ENCODE assay signal across 8 mouse cellular contexts in the genomic region with DNA sequence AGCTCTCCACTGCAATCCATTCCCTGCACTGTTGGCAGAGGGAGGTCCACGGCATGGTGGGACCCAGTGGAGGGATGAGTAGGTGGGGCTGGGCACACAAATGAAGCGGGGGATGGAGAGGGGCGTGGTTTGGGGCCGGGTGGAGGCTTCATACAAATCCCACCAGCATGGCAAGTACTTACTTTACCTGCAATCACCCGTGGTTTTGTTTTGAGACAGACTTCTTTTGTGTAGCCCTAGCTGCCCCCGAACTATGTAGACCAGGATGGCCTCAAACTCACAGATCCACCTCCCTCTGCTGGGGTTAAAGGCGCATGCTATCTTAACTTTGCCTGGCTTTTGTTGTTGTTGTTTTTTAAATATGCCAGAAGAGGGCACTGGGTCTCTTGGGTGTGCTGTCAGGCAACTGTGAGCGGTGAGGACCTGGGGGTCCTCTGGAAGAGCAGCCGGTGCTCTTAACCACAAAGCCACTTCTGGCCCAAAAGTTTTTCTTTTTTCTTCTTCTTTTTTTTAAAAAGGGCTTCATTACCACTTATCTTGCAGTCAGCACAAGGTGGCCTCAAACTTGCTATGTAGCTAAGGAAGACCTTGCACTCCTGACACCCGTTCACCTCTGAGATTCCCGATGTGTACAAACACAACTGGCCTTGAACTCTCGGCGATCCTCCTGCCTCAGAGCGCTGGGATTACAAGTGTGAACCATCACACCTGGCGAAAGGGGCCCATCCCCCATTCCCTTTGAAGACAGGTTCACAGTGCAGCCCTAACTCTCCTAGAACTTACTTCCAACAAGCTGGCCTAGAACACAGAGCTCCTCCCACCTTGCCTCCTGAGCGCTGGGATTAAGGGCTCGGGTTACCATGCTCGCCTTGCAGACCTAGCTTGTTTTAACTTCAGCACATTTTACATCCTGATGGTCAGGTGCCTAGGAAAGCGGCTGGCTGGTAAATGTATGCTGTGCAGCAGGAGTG. TPM values are rescaled to one million over a fixed set of nuclear protein-coding genes. Genes with fewer than 3 reads are reported as not detected.
DNase-seq lines count a peak whose midpoint lies in the region; ATAC-seq and TF ChIP-seq lines count a peak whose summit lies in the region.

No protein-coding gene starts in this region.

- no peak overlapping the region for H3K4me3 ChIP-seq in kidney, adult 2 months (ENCODE audit: insufficient read depth, low read depth, low read length)
- H3K4me3 ChIP-seq in cortical plate, adult 2 months (ENCODE audit: insufficient read depth, low read length) = no peak overlapping the region
- peak overlapping the region; percentile 28 for H3K4me3 ChIP-seq in intestine, embryonic 14.5 days (ENCODE audit: low read depth, low read length)
- peak overlapping the region; percentile 2; the same call in 1 of the 2 replicates for H3K4me3 ChIP-seq in neural tube, embryonic 12.5 days

- no peak overlapping the region for H3K27ac ChIP-seq in kidney, adult 2 months (ENCODE audit: insufficient read depth, low read depth, low read length)
- no peak overlapping the region for H3K27ac ChIP-seq in cortical plate, adult 2 months (ENCODE audit: insufficient read depth, low read length)
- H3K27ac ChIP-seq in intestine, embryonic 14.5 days (ENCODE audit: low read depth) = peak overlapping the region; percentile 92
- 0 out of 2 replicates have a peak overlapping the region, but pooled peaks have one; percentile 54 for H3K27ac ChIP-seq in neural tube, embryonic 12.5 days

- H3K36me3 ChIP-seq in kidney, adult 2 months (ENCODE audit: control insufficient read depth, insufficient read depth, low read length) = no peaks in the 10 kb centered on the region
- H3K36me3 ChIP-seq in intestine, embryonic 14.5 days (ENCODE audit: control insufficient read depth, insufficient read depth, low read length) = peaks cover 14% of the 10 kb centered on the region
- H3K36me3 ChIP-seq in neural tube, embryonic 12.5 days = peaks cover 21% of the 10 kb centered on the region

- no peaks in the 10 kb centered on the region for H3K27me3 ChIP-seq in kidney, adult 2 months (replicated peaks; ENCODE audit: control insufficient read depth, insufficient read depth, low read length)
- no peaks in the 10 kb centered on the region for H3K27me3 ChIP-seq in intestine, embryonic 14.5 days (replicated peaks; ENCODE audit: control insufficient read depth, insufficient read depth, low read length)
- no peaks in the 10 kb centered on the region for H3K27me3 ChIP-seq in neural tube, embryonic 12.5 days (replicated peaks)

- WGBS in kidney, adult 2 months = 34% methylated on average over 19 of the region's 19 CpGs
- WGBS in intestine, embryonic 14.5 days = 13% methylated on average over 19 of the region's 19 CpGs
- 14% methylated on average over 19 of the region's 19 CpGs for WGBS in neural tube, embryonic 12.5 days

- no peak for TF ChIP-seq POLR2A in kidney, adult 2 months (IDR thresholded peaks at IDR 0.05; ENCODE audit: low read depth, low read length)
- no peak for TF ChIP-seq POLR2A in cortical plate, adult 2 months (IDR thresholded peaks at IDR 0.05; ENCODE audit: extremely low read depth, insufficient read depth, low read length)

- H3K4me1 ChIP-seq in kidney, adult 2 months (ENCODE audit: control insufficient read depth, insufficient read depth, low read length) = 0 out of 2 replicates have a peak, but pooled peaks cover 4% of the 10 kb centered on the region
- H3K4me1 ChIP-seq in cortical plate, adult 2 months (ENCODE audit: control insufficient read depth, insufficient read depth, low read length) = peaks cover 17% of the 10 kb centered on the region
- peaks cover 48% of the 10 kb centered on the region for H3K4me1 ChIP-seq in intestine, embryonic 14.5 days (replicated peaks; ENCODE audit: control insufficient read depth, insufficient read depth, low read length)
- peaks cover 63% of the 10 kb centered on the region for H3K4me1 ChIP-seq in neural tube, embryonic 12.5 days

- peak overlapping the region; percentile 49 for H3K4me2 ChIP-seq in intestine, embryonic 14.5 days (ENCODE audit: low read length)
- H3K4me2 ChIP-seq in neural tube, embryonic 12.5 days (replicated peaks) = peak overlapping the region; percentile 55

- ATAC-seq in intestine, embryonic 14.5 days (replicated peaks; ENCODE audit: low FRiP score, low TSS enrichment, low read depth) = no peak
- ATAC-seq in neural tube, embryonic 12.5 days (ENCODE audit: low FRiP score, low read depth) = no peak
- no peak for ATAC-seq in megakaryocyte, adult 5-6 weeks (ENCODE audit: poor library complexity, severe bottlenecking)
- no peak for ATAC-seq in monocyte, adult 5-6 weeks (replicated peaks; ENCODE audit: insufficient number of reproducible peaks, low FRiP score, low TSS enrichment, poor library complexity, severe bottlenecking)

- peak; percentile 25; the same call in 1 of the 2 replicates for TF ChIP-seq CTCF in kidney, adult 2 months (conservative IDR thresholded peaks at IDR 0.05; ENCODE audit: insufficient read depth, insufficient read length, low read depth, low read length)
- 0 out of 2 replicates have a peak, but pooled peaks have one; percentile 18 for TF ChIP-seq CTCF in cortical plate, adult 2 months (IDR thresholded peaks at IDR 0.05; ENCODE audit: extremely low read depth, insufficient read depth, low read length)

- no peaks in the 10 kb centered on the region for H3K9me3 ChIP-seq in intestine, embryonic 14.5 days (ENCODE audit: control insufficient read depth, low read length)
- no peaks in the 10 kb centered on the region for H3K9me3 ChIP-seq in neural tube, embryonic 12.5 days

- intact Hi-C loops in left cerebral cortex, postnatal 25 days (cut with DNase I) = no loop called here

- H3K9ac ChIP-seq in intestine, embryonic 14.5 days (ENCODE audit: low read length) = peak overlapping the region; percentile 38
- no peak overlapping the region for H3K9ac ChIP-seq in neural tube, embryonic 12.5 days

- no peak for DNase-seq in kidney, adult 2 months
- no peak for DNase-seq in kidney, postnatal 4 days
- DNase-seq in intestine, embryonic 14.5 days (ENCODE audit: low spot score) = no peak
- DNase-seq in left cerebral cortex, postnatal 25 days (ENCODE audit: low spot score in 2 of 2) = no peak

RNA-seq across cellular contexts. Expression of a gene that starts 15.9 kb away (rescaled TPM):
- 0.07 and 0.11 TPM in 2 replicates for polyA plus RNA-seq in kidney, adult 2 months (2012; rRNA removed)
- 59.6 and 65.1 TPM in 2 replicates for polyA plus RNA-seq in cortical plate, adult 2 months (2012; rRNA removed)
- 7.4 and 8.8 TPM in 2 replicates for polyA plus RNA-seq in intestine, embryonic 14.5 days (2014; fragmentation: Nextera tagmentation; extraction: Ambion mirVana)
- 105 and 118 TPM in 2 replicates for polyA plus RNA-seq in neural tube, embryonic 12.5 days (2016; fragmentation: Nextera tagmentation; extraction: Ambion mirVana)
- total RNA-seq in megakaryocyte, adult 5-6 weeks (2015) = not detected in 2 replicates
- not detected in 2 replicates for total RNA-seq in megakaryocyte, adult 5-6 weeks (2017)
- total RNA-seq in left cerebral cortex, postnatal 25 days (2021) = 100 to 1,000 TPM; 110 to 115 TPM
- not detected in 3 replicates for total RNA-seq in monocyte, adult 5-6 weeks (2017)

RNA-seq across cellular contexts. Expression of a gene that starts 30.5 kb away (rescaled TPM):
- 12.3 and 16.1 TPM in 2 replicates for polyA plus RNA-seq in kidney, adult 2 months (2012; rRNA removed)
- polyA plus RNA-seq in cortical plate, adult 2 months (2012; rRNA removed) = 40.8 and 44.7 TPM in 2 replicates
- polyA plus RNA-seq in intestine, embryonic 14.5 days (2014; fragmentation: Nextera tagmentation; extraction: Ambion mirVana) = 59.7 and 66.5 TPM in 2 replicates
- 57.5 and 72.1 TPM in 2 replicates for polyA plus RNA-seq in neural tube, embryonic 12.5 days (2016; fragmentation: Nextera tagmentation; extraction: Ambion mirVana)
- not detected in 2 replicates for total RNA-seq in megakaryocyte, adult 5-6 weeks (2015)
- not detected in 2 replicates for total RNA-seq in megakaryocyte, adult 5-6 weeks (2017)
- total RNA-seq in left cerebral cortex, postnatal 25 days (2021) = 10 to 100 TPM; 13.6 to 14.2 TPM
- not detected in 3 replicates for total RNA-seq in monocyte, adult 5-6 weeks (2017)

RNA-seq across cellular contexts. Expression of a gene that starts 37.9 kb away (rescaled TPM):
- polyA plus RNA-seq in kidney, adult 2 months (2012; rRNA removed) = 421 and 474 TPM in 2 replicates
- 25.9 and 27.4 TPM in 2 replicates for polyA plus RNA-seq in cortical plate, adult 2 months (2012; rRNA removed)
- polyA plus RNA-seq in intestine, embryonic 14.5 days (2014; fragmentation: Nextera tagmentation; extraction: Ambion mirVana) = 470 and 522 TPM in 2 replicates
- polyA plus RNA-seq in neural tube, embryonic 12.5 days (2016; fragmentation: Nextera tagmentation; extraction: Ambion mirVana) = 23.5 and 23.9 TPM in 2 replicates
- total RNA-seq in megakaryocyte, adult 5-6 weeks (2015) = 6.1 and 7.3 TPM in 2 replicates
- total RNA-seq in megakaryocyte, adult 5-6 weeks (2017) = 2.6 and 5.3 TPM in 2 replicates
- total RNA-seq in left cerebral cortex, postnatal 25 days (2021) = 10 to 100 TPM; 21.1 to 24.4 TPM
- 2.6 to 4.4 TPM (median 4.2 TPM) in 3 replicates for total RNA-seq in monocyte, adult 5-6 weeks (2017)

Comparison
In these comparisons a context has a peak if more than half of its experiments do, and no peak if none do; other contexts are left out.
1. H3K27ac ChIP-seq: peak in intestine, embryonic 14.5 days (single experiment) and neural tube, embryonic 12.5 days (single experiment); none in kidney, adult 2 months (single experiment) and cortical plate, adult 2 months (single experiment).
2. H3K4me3 ChIP-seq: peak in intestine, embryonic 14.5 days (single experiment) and neural tube, embryonic 12.5 days (single experiment); none in kidney, adult 2 months (single experiment) and cortical plate, adult 2 months (single experiment).
3. RNA of a gene that starts 37.9 kb away (polyA plus RNA-seq): 470 to 522 TPM in intestine, embryonic 14.5 days and 421 to 474 TPM in kidney, adult 2 months; 25.9 to 27.4 TPM in cortical plate, adult 2 months and 23.5 to 23.9 TPM in neural tube, embryonic 12.5 days; every median in the first group is over 10 times any median in the second.